Mouse (Mus musculus) ES-CJ7 (cell line): ENCODE measurements at regions not wholly inside any gene's neighbourhood (a gene's known extent, or its start where the extent isn't known, plus 50 kb on each side); places are given as distances from the start of the nearest gene placed in this dataset.
"Not testable (repeated sequence)": the region's sequence is repeated elsewhere in the genome, so short reads cannot be mapped to it uniquely, and the experiment has no call there.

Source experiments
- DNase-seq: peaks from one replicate; pipeline ENCODE4 v3.0.0; 2011; ENCODE audit warnings: low read depth, low spot score

- DNase-seq = not testable (repeated sequence)
Observed at GRCm38 (mm10) chr6:3201507-3201906, 197.9 kb downstream of the Samd9l start.

GRCm38 (mm10) chr6:3201107-3201506, 198.3 kb downstream of the Samd9l start:
- DNase-seq = no peak

- peak; percentile 36 for DNase-seq
Observed at GRCm38 (mm10) chr6:3200586-3200985, 198.8 kb downstream of the Samd9l start.

- DNase-seq = not testable (repeated sequence)
Observed at GRCm38 (mm10) chr6:3192424-3192820, 206.9 kb downstream of the Samd9l start.

- DNase-seq = peak; percentile 20
Observed at GRCm38 (mm10) chr6:3191695-3192423, 207.5 kb downstream of the Samd9l start.

GRCm38 (mm10) chr6:3183819-3184199, 215.6 kb downstream of the Samd9l start:
- DNase-seq = peak; percentile 93

- DNase-seq = peak; percentile 100
Observed at GRCm38 (mm10) chr6:3182889-3183818, 216.2 kb downstream of the Samd9l start.

GRCm38 (mm10) chr6:3182424-3182841, 216.9 kb downstream of the Samd9l start:
- not testable (repeated sequence) for DNase-seq

GRCm38 (mm10) chr6:3179603-3180348, 219.6 kb downstream of the Samd9l start:
- not testable (repeated sequence) for DNase-seq

- DNase-seq = not testable (repeated sequence)
Observed at GRCm38 (mm10) chr6:3169479-3169878, 229.9 kb downstream of the Samd9l start.

GRCm38 (mm10) chr6:3166149-3166548, 233.2 kb downstream of the Samd9l start:
- DNase-seq = not testable (repeated sequence)

- not testable (repeated sequence) for DNase-seq
Observed at GRCm38 (mm10) chr6:3151901-3152300, 247.5 kb downstream of the Samd9l start.

- DNase-seq = not testable (repeated sequence)
Observed at GRCm38 (mm10) chr6:3137823-3138222, 261.5 kb downstream of the Samd9l start.

GRCm38 (mm10) chr6:3133763-3134162, 265.6 kb downstream of the Samd9l start:
- DNase-seq = not testable (repeated sequence)

- DNase-seq = not testable (repeated sequence)
Observed at GRCm38 (mm10) chr6:3116296-3116695, 283.1 kb downstream of the Samd9l start.
